Mouse (Mus musculus) midbrain, embryonic 10.5 days (tissue): Measurements from ENCODE around the gene AU040320. TPM values are rescaled to one million over a fixed set of nuclear protein-coding genes. Genes with fewer than 3 reads are reported as not detected.
A peak's percentile ranks its signal among the peaks of the same experiment; 100 is the strongest.

ENCODE experiments used
- DNase-seq: peaks from one replicate; pipeline ENCODE4 v3.0.0-alpha.2; 2017; ENCODE audit warnings: low spot score
- H3K27ac ChIP-seq: fragments of 300-500 bp; sonication (generic); replicated peaks from 2 replicates; pipeline ENCODE4 v1.5.1; 2016; ENCODE audit warnings: mild to moderate bottlenecking
- H3K27me3 ChIP-seq: fragments of 300-500 bp; sonication (generic); 2 replicates; pipeline ENCODE4 v1.6.1; 2016; ENCODE audit warnings: low read depth, mild to moderate bottlenecking; ENCODE audit not compliant: poor library complexity, severe bottlenecking
- H3K36me3 ChIP-seq: fragments of 300-500 bp; sonication (generic); 2 replicates; pipeline ENCODE4 v1.6.1; 2016; ENCODE audit warnings: mild to moderate bottlenecking, moderate library complexity
- H3K4me1 ChIP-seq: fragments of 300-500 bp; sonication (generic); 2 replicates; pipeline ENCODE4 v1.6.1; 2016
- H3K4me3 ChIP-seq: fragments of 300-500 bp; sonication (generic); 2 replicates; pipeline ENCODE4 v1.5.1; 2016; ENCODE audit warnings: mild to moderate bottlenecking, moderate library complexity
- H3K9me3 ChIP-seq: fragments of 300-500 bp; sonication (generic); replicated peaks from 2 replicates; pipeline ENCODE4 v1.6.1; 2016; ENCODE audit warnings: mild to moderate bottlenecking
- WGBS: fragments of 180-500 bp; shearing (Covaris S2); methylation state at CpG from one replicate; pipeline ENCODE4 v1.1.7; 2016; 5-methylcytosine and 5-hydroxymethylcytosine counted together
- polyA plus RNA-seq: library from polyadenylated mRNA; unstranded; fragments of >200 nt; fragmentation: Nextera tagmentation; extraction: Ambion mirVana; gene quantifications from 2 replicates; pipeline ENCODE4 v1.2.1, GENCODE M21; 2016

Gene AU040320
- 24.4 and 27.8 TPM in 2 replicates for polyA plus RNA-seq

GRCm38 (mm10) chr4:126753268-126754230, at the start of gene AU040320, which contains the start of gene Ncdn:
AU040320 (plus strand) TSS chr4:126753544.
Ncdn (minus strand) TSS chr4:126753438.
- under 1% methylated on average over 70 of the region's 71 CpGs for WGBS
- H3K4me1 ChIP-seq: peaks cover 57% of the 10 kb centered on the region

GRCm38 (mm10) chr4:126706630-126707438, 46.5 kb upstream of the AU040320 start:
- Histone ChIP-seq H3K27ac (peak overlapping the region; percentile 43; the same call in 1 of the 2 replicates), H3K4me3 (no peak overlapping the region), H3K9me3 (no peaks in the 10 kb centered on the region), H3K36me3 (peaks cover 87% of the 10 kb centered on the region), H3K27me3 (no peaks in the 10 kb centered on the region), H3K4me1 (peaks cover 38% of the 10 kb centered on the region)
- 53% methylated on average over 12 of the region's 12 CpGs for WGBS
- DNase-seq: peak; percentile 79

More at GRCm38 (mm10) chr4:126753268-126754230, at the start of gene AU040320, which contains the start of gene Ncdn:
- DNase-seq: peak; percentile 99
- H3K4me3 ChIP-seq: peak within 1 kb of the TSS; percentile 95
- no peaks in the 10 kb centered on the region for H3K9me3 ChIP-seq
- peaks cover 43% of the 10 kb centered on the region for H3K36me3 ChIP-seq
- H3K27ac ChIP-seq: peak within 1 kb of the TSS; percentile 98
- H3K27me3 ChIP-seq: peaks cover 11% of the 10 kb centered on the region; the same call in 1 of the 2 replicates

GRCm38 (mm10) chr4:126707439-126707826, 45.9 kb upstream of the AU040320 start:
- Histone ChIP-seq H3K9me3 (no peaks in the 10 kb centered on the region), H3K36me3 (peaks cover 86% of the 10 kb centered on the region), H3K4me3 (0 out of 2 replicates have a peak overlapping the region, but pooled peaks have one; percentile 0), H3K27me3 (no peaks in the 10 kb centered on the region), H3K27ac (peak overlapping the region; percentile 43; the same call in 1 of the 2 replicates), H3K4me1 (peaks cover 38% of the 10 kb centered on the region)
- DNase-seq: no peak
- 60% methylated on average over 5 of the region's 5 CpGs for WGBS

- H3K4me1 ChIP-seq: peaks cover 30% of the 10 kb centered on the region
- peaks cover 87% of the 10 kb centered on the region for H3K27me3 ChIP-seq
- H3K4me3 ChIP-seq: peak overlapping the region; percentile 32
- H3K27ac ChIP-seq: no peak overlapping the region
- 2% methylated on average over 18 of the region's 18 CpGs for WGBS
- no peak for DNase-seq
- H3K9me3 ChIP-seq: no peaks in the 10 kb centered on the region
- no peaks in the 10 kb centered on the region for H3K36me3 ChIP-seq
Measured at GRCm38 (mm10) chr4:126732111-126732510, 21.2 kb upstream of the AU040320 start.

GRCm38 (mm10) chr4:126732531-126733380, 20.6 kb upstream of the AU040320 start:
- peaks cover 30% of the 10 kb centered on the region for H3K4me1 ChIP-seq
- peak; percentile 37 for DNase-seq
- H3K4me3 ChIP-seq: peak overlapping the region; percentile 32
- peaks cover 93% of the 10 kb centered on the region for H3K27me3 ChIP-seq
- 4% methylated on average over 26 of the region's 26 CpGs for WGBS
- H3K36me3 ChIP-seq: no peaks in the 10 kb centered on the region
- H3K27ac ChIP-seq: no peak overlapping the region
- no peaks in the 10 kb centered on the region for H3K9me3 ChIP-seq

- Histone ChIP-seq H3K36me3 (no peaks in the 10 kb centered on the region), H3K27ac (no peak overlapping the region), H3K27me3 (peaks cover 100% of the 10 kb centered on the region), H3K9me3 (no peaks in the 10 kb centered on the region), H3K4me1 (peaks cover 30% of the 10 kb centered on the region), H3K4me3 (peak overlapping the region; percentile 45; the same call in 1 of the 2 replicates)
- 1% methylated on average over 16 of the region's 16 CpGs for WGBS
- peak; percentile 46 for DNase-seq
Measured at GRCm38 (mm10) chr4:126734001-126734603, 19.2 kb upstream of the AU040320 start.

- peak overlapping the region; percentile 52 for H3K27ac ChIP-seq
- 3% methylated on average over 51 of the region's 51 CpGs for WGBS
Measured at GRCm38 (mm10) chr4:126734700-126735381, 18.5 kb upstream of the AU040320 start.

GRCm38 (mm10) chr4:126735382-126736000, 17.9 kb upstream of the AU040320 start:
- Histone ChIP-seq H3K36me3 (no peaks in the 10 kb centered on the region), H3K4me3 (peak overlapping the region; percentile 45), H3K9me3 (no peaks in the 10 kb centered on the region), H3K4me1 (peaks cover 39% of the 10 kb centered on the region), H3K27me3 (peaks cover 100% of the 10 kb centered on the region), H3K27ac (peak overlapping the region; percentile 52)
- peak; percentile 61 for DNase-seq
- 3% methylated on average over 60 of the region's 62 CpGs for WGBS

More at GRCm38 (mm10) chr4:126734700-126735381, 18.5 kb upstream of the AU040320 start:
- peak; percentile 47 for DNase-seq
- no peaks in the 10 kb centered on the region for H3K36me3 ChIP-seq
- H3K9me3 ChIP-seq: no peaks in the 10 kb centered on the region
- H3K4me3 ChIP-seq: peak overlapping the region; percentile 45
- peaks cover 100% of the 10 kb centered on the region for H3K27me3 ChIP-seq
- H3K4me1 ChIP-seq: peaks cover 33% of the 10 kb centered on the region

- no peaks in the 10 kb centered on the region for H3K36me3 ChIP-seq
- H3K4me1 ChIP-seq: peaks cover 39% of the 10 kb centered on the region
- DNase-seq: peak; percentile 53
- H3K9me3 ChIP-seq: no peaks in the 10 kb centered on the region
- H3K27me3 ChIP-seq: peaks cover 98% of the 10 kb centered on the region
- WGBS: 2% methylated on average over 32 of the region's 32 CpGs
- H3K4me3 ChIP-seq: peak within 1 kb of the TSS; percentile 45
- H3K27ac ChIP-seq: peak within 1 kb of the TSS; percentile 52
Measured at GRCm38 (mm10) chr4:126736001-126736414, 17.3 kb upstream of the AU040320 start, which contains the start of gene Tfap2e. Tfap2e (minus strand) TSS chr4:126736240.

GRCm38 (mm10) chr4:126739966-126740676, 13.2 kb upstream of the AU040320 start:
- no peak overlapping the region for H3K4me3 ChIP-seq
- peaks cover 11% of the 10 kb centered on the region for H3K36me3 ChIP-seq
- peaks cover 96% of the 10 kb centered on the region for H3K27me3 ChIP-seq
- H3K27ac ChIP-seq: no peak overlapping the region
- peaks cover 43% of the 10 kb centered on the region for H3K4me1 ChIP-seq
- 16% methylated on average over 10 of the region's 10 CpGs for WGBS
- H3K9me3 ChIP-seq: no peaks in the 10 kb centered on the region
- DNase-seq: peak; percentile 58
